Mouse (Mus musculus) layer of hippocampus, adult 9-11 months (tissue): ENCODE measurements around the gene Rtn4.
"Not testable (repeated sequence)": the region's sequence is repeated elsewhere in the genome, so short reads cannot be mapped to it uniquely, and the experiment has no call there.

Experiments used
- DNase-seq: peaks from one replicate; pipeline ENCODE4 v3.0.0; 2022

Rtn4 gene

GRCm38 (mm10) chr11:29714789-29715188 lies 22.0 kb downstream of the Rtn4 start:
- DNase-seq = peak; percentile 42

DNA sequence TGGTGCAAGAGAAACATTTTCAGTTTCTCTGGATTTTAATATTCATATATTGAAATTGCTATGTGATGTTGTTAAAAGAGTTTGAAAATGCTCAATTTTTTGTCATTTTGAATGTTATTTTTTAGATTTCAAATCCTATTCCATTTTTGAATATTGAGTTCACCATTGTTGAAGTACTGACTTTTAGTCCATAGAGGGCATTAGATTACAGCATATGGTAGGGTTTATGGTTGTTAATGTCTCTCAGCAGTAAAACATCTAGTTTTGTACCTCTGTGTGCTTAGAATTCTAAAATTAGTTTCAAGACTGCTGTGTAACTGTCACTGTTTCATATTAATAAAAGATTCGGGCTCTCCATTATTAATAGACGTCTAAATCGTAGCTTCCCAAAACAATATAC lies 22.8 kb downstream of the Rtn4 start:
- DNase-seq = no peak

GRCm38 (mm10) chr11:29718541-29718940 lies 25.8 kb downstream of the Rtn4 start:
- peak; percentile 44 for DNase-seq

- no peak for DNase-seq
Measured at GRCm38 (mm10) chr11:29719597-29719996, 26.9 kb downstream of the Rtn4 start.

DNA sequence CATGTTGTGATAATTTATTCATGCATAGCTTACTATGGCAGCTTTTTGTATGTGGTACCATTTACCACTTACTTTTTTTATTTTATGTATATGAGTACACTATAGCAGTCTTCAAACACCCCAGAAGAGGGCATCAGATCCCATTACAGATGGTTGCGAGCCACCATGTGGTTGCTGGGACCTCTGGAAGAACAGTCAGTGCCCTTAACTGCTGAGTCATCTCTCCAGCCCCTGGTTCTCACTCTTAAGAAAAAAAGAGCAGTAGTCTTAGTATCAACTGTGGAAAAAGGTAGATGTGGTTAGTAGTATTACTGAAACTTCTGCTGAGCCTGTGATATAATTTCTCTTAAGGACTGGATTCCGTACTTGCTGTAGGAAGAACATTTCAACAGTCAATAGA lies 31.5 kb downstream of the Rtn4 start:
- DNase-seq = no peak

- no peak for DNase-seq
Measured at GRCm38 (mm10) chr11:29725167-29725566, 32.4 kb downstream of the Rtn4 start.

- DNase-seq = no peak
Measured at GRCm38 (mm10) chr11:29725610-29726009, 32.9 kb downstream of the Rtn4 start.

GRCm38 (mm10) chr11:29727901-29728300 lies 35.2 kb downstream of the Rtn4 start:
- DNase-seq = no peak

DNA sequence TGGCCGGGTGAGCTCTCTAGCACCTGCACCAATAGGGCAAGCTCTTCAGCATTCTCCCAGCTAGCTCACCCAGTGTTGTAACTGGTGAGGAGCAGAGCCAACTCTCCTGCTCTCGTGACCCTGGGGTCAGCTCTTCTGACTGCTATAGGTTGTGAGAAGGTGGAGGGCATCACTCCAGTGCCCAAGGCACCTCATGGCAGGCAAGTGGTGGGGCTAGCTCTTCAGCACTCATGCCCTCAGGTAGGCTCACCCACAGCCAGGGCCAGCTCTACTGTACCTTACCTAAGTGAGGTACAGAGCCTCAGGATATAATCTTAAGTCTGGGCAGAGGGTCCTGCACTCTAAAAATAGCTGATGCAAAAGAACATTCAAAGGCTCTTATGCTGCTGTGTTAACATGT lies 47.0 kb downstream of the Rtn4 start:
- DNase-seq = no peak

GRCm38 (mm10) chr11:29744760-29745430 lies 52.1 kb downstream of the Rtn4 start:
- DNase-seq = no peak

DNA sequence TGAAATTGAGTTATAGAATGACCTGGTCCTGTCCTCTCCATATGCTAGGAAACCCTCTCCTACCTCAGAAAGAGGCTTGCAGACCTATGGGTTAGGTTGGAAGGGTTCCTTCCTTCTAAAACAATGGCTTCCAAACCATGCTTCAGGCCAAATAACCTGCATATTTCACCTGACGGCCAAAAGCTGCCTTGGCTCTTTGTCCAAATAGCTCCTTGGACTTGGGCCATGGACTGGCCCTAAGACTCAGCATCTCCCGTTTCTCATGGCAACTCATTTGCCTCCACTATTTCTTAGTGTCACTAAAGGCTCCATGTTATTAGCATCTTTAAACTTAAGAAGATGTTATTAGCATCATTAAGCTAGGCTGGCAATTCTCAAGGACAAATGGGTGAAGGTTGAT lies 52.8 kb downstream of the Rtn4 start:
- no peak for DNase-seq

- no peak for DNase-seq
Measured at GRCm38 (mm10) chr11:29746203-29746602, 53.5 kb downstream of the Rtn4 start.

DNA sequence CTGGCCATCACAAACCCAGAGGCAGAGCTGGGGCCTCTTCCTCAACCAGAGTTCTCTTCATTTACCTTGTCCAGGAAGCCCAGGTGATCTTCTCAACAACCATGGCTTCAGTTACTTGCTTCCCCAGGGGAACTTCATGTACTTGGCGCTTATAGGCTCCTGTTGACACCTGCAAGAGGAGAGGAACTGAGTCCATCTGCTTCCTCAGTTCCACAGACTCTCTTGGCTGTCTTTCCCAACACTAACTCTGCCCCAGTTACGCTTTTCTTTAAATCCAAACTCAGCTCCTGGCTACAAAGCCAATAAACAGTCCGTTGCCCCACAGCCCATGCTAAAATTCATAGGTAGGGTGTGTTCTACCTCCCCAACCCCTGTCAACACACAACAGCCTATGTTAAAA lies 54.6 kb downstream of the Rtn4 start:
- DNase-seq = no peak

- no peak for DNase-seq
Measured at GRCm38 (mm10) chr11:29747881-29748280, 55.1 kb downstream of the Rtn4 start.

GRCm38 (mm10) chr11:29748750-29749467 lies 56.2 kb downstream of the Rtn4 start:
- DNase-seq = no peak

- no peak for DNase-seq
Measured at GRCm38 (mm10) chr11:29749468-29749829, 56.7 kb downstream of the Rtn4 start.

GRCm38 (mm10) chr11:29751013-29751412 lies 58.3 kb downstream of the Rtn4 start:
- no peak for DNase-seq

GRCm38 (mm10) chr11:29751648-29752611 lies 59.2 kb downstream of the Rtn4 start:
- no peak for DNase-seq

DNA sequence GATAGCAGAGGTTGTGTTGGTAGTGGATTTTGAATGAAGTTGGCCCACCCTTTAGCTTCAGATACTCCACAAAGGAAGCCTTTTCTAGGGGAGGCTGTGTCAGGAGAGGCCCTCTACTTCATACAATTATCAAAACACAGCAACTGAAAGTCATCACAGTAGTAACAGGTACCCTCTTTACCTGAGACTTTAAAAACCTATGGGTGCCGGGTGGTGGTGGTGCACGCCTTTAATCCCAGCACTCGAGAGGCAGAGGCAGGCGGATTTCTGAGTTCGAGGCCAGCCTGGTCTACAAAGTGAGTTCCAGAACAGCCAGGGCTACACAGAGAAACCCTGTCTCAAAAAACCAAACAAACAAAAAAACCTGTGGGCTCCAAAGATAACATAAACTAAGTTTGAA lies 63.3 kb downstream of the Rtn4 start:
- not testable (repeated sequence) for DNase-seq

DNA sequence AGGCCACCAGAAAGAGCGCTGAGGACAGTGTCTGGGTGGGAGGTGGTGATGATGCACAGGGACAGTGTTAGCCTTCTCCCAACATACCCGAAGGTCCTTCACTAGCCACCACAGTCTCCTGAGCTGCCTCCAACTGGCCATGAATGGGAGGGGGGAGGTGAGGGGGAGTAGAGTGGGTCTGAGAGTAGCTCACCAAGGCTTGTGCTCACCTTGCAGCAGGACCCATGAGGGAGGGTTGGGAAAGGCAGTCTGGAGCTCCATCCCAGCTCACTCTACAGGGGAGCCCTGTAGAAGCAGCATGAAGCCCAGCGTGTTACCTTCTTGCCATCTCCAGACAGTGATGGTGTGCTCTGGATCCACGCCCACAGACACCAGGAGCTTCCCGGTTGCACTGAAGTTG lies 65.9 kb downstream of the Rtn4 start:
- DNase-seq = no peak

GRCm38 (mm10) chr11:29761387-29761786 lies 68.6 kb downstream of the Rtn4 start:
- DNase-seq = no peak

- DNase-seq = no peak
Measured at GRCm38 (mm10) chr11:29762768-29763167, 70.0 kb downstream of the Rtn4 start.

- DNase-seq = peak; percentile 48
Measured at GRCm38 (mm10) chr11:29765063-29765462, 72.3 kb downstream of the Rtn4 start.
